Mouse (Mus musculus): Measurements from ENCODE around the gene Gpam.
A peak's percentile ranks its signal among the peaks of the same experiment; 100 is the strongest.

The Gpam gene

DNA sequence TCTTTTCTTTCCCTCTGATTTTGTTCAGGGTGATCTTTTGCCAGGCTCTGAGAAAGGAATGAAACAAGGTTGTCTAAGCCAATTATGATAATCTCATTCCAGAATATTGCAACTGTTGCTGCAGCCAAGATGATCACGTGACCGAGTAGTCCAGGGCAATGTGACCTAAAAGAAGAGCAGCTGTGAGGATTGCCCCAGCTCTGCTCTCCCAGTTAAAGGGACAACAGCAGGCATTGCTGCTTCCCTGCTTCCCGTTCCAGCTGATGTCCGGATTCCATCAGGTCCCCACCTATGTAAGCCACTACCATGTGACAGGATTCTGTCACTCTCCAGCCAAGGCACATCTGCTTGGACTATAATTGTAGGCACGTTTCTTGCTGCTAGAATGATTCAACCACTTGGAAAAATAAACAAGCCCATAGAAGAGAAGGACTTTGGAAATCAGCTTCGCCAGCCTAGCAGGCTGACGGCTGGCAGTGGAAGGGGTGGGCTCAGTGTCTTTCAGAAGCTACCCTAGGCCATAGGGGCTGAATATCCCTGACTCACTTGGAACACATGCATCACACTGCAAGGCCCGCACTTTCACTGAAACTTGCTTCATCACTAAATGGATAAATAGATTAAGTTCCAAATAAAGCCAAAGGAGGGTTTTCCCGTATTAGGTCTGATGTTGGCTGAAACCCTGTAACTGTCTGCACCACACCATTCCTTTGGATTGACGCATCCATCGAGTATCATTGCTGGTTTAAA, 23.8 kb downstream of the Gpam start:
- peak; percentile 48 for DNase-seq (ENCODE audit: low spot score)

- no peak for DNase-seq (ENCODE audit: low spot score)
Measured at GRCm38 (mm10) chr19:55101659-55102058, 25.4 kb downstream of the Gpam start.

DNA sequence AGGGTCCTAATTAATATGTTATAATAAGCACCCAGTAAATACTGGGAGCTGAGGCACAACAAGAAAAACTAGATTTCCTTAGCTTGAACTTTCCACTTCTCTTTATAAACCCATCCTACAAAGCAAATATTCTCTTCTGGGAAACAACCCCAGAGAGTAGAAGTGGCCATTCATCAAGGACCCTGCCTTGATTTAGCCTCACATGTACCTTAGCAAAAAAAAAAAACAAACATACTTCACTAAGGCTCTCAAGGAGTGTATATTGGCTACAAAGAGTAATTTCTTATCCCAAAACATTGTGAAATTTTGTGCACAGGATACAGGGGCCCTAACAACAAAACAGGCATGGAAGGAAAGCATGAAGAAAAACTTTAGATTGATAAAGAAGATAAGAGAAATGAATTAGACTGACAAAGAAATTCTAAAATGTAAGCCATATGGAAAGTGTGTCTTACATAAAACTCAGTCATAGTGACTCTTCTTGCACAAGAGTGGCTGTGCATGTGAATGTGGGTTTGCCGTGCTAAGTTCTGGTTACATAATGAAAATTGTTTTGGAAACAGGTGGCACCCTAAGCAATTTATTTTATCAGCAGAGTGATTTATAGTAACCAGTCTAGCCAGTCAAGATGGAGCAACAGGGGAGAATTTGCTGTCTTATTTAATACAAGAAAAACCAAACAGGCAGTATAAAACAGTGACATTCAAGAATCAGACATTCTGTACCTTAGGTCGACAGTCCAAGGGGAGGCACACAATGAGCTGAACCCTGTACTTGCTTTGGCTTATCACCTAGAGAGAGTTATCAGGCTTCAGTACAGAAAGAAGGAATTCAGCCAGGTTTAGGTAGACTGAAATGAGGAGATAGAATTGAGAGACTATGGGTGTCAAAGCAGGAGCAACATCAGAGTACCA, 26.6 kb downstream of the Gpam start:
- no peak for DNase-seq (ENCODE audit: low spot score)

GRCm38 (mm10) chr19:55099184-55100160, 27.6 kb downstream of the Gpam start:
- peak; percentile 70 for DNase-seq (ENCODE audit: low spot score)

- peak; percentile 36 for DNase-seq (ENCODE audit: low spot score)
Measured at GRCm38 (mm10) chr19:55098409-55099183, 28.4 kb downstream of the Gpam start.

- DNase-seq (ENCODE audit: low spot score): no peak
Measured at GRCm38 (mm10) chr19:55097396-55097967, 29.6 kb downstream of the Gpam start.

- DNase-seq (ENCODE audit: low spot score): no peak
Measured at GRCm38 (mm10) chr19:55096666-55097065, 30.4 kb downstream of the Gpam start.

- no peak for DNase-seq (ENCODE audit: low spot score)
Measured at GRCm38 (mm10) chr19:55095547-55095946, 31.5 kb downstream of the Gpam start.

GRCm38 (mm10) chr19:55091602-55092413, 35.2 kb downstream of the Gpam start:
- DNase-seq (ENCODE audit: low spot score): no peak

DNA sequence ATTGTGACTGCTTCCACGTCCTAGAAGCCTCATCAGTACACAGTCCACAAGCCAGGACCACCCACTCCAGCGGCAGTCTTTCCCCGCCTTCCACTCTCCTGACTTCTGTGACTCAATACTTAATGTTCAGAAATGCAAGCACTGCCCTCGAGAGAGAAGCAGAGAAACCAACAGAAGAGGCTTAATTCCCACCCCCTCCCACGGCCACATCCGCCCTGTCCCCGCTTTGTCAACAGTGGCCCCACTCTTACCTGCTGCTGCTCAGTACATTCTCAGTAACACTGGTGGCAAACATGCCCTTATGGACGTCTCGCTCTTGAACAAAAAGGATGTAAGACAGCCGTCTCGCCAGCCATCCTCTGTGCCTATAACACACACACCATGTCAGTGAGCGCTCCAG, 36.2 kb downstream of the Gpam start:
- DNase-seq (ENCODE audit: low spot score): no peak

DNA sequence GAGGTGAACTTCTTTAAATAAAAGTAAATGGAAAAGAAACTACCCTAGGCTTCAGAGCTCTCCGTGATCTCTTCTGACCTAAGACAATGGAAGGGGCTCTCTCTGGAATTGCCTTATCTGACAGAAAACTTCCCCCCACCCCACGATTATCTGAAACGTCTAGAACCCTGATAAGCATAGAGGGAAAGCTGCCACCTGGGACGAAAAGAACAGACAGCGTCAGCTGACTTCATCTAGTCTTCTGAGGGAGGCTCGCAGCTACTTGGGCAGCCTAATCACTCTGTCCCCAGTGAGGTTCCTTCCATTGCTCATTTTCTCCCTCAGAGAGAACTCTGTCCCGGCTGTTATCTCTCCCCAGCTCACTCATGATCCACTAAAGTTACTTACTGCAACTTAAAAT, 36.9 kb downstream of the Gpam start:
- DNase-seq (ENCODE audit: low spot score): no peak

DNA sequence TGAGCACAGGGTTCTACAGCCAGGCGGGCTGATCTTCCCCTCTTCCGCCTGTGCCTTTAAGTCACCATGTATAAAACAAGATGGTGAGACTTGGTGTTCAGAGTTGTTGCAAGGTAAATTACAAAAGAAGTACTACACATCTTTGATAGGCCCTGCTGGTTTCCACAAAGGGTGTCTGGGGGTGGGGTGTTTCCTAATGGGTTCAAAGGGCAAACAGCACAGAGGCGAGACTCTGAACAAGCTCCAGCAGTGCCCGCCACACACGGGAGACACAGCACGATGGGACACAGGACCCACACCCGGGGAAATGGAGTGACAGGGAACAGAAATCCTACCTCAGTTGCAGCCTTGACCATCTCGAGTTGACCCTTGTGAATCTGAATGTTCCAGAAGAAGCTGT, 39.3 kb downstream of the Gpam start:
- DNase-seq (ENCODE audit: low spot score): no peak

DNA sequence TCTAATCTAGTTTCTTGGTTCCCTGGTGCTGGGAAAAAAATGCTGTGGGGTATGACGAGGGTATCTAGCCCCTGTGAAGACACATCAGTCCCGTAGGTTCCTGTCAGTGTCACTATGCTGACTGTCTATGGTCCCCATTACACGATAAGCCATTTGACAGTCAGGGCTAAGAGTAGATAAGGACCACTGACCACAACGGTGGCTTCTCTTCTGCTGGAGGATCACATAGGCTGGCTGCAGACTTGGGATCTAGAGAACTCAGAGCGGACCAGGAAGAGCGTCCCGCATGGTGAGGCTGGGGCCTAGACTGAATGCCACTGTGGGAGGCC, 41.2 kb downstream of the Gpam start:
- DNase-seq (ENCODE audit: low spot score): no peak

DNA sequence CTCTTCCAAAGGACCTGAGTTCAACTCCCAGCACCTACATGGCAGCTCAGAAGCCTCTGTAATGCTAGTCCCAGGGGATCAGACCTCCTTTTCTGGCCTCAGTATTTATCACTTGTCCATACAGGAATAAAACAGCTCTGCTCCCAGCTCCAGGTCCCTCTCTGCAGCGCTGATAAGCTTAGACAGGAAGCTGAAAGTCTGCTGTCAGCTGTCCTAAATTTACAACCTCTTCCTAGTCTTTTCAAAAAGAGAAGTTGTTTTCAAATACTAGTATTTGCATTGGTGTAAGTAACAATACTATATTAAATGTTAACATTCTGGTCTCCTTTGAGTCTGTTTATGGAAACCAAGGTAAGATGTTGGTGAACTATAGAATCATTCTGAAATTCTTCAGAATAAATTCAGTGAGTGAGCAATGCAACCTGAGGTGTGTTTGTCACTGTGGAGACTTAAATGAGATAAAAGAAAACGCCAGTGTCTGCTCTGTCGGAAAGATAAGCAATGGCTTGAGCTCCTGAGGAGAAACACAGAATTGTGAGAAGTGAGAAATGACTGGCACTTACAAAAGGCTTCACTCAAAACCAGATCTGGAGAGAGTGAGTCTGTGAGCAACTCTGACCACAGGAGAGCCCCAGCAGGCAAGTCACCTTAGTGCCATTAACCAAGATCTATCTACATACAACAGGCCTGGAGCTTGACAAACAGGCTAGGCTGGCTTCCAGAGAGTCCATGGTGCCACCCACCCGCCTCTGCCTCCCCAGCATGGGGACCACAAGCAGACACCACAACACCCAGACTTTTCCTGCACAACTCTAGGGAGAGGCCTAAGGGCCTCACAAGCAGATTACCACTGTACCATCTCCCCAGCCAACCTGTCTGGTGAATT, 41.8 kb downstream of the Gpam start:
- peak; percentile 43 for DNase-seq (ENCODE audit: low spot score)

DNA sequence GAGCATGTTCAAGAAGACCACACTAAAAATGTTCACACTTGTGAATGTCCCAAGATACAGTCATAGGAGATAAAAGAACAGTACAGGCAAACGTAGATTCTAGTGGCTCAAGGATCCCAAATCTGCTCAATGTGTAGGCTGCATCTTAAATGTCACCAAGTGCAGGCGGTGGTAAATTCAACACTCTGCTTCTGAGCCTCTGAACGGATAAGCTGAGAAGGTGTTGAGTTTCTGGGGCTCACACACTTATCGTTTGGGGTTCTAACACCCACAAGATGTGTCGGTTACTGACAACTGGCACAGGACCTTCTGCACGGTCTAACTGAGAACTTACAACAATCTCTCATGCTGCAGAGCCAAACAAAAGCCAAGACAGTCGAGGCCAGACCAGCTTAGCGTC, 50.2 kb downstream of the Gpam start:
- no peak for DNase-seq (ENCODE audit: low spot score)

- DNase-seq (ENCODE audit: low spot score): no peak
Measured at GRCm38 (mm10) chr19:55073004-55073403, 54.0 kb downstream of the Gpam start.

DNA sequence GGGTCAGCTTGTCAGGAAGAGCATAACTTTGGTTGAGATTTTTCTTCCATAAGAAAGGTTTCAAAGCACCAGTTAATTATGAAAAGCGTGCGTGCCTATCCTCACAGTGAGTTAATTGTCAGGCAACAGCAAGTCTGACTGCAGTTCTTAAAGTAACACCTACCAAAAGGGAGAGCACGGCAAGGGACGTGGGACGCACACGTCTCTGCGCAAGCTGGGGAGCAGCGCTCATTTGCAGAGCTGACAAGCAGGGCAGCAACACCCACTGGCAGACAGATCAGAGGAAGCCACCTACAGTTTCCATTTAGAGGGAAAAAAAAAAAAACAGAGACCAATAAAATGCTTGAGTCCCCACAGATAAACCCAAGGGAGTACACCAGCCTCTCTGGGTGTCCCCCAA, 58.0 kb downstream of the Gpam start:
- no peak for DNase-seq (ENCODE audit: low spot score)

- no peak for DNase-seq (ENCODE audit: low spot score)
Measured at GRCm38 (mm10) chr19:55063272-55063671, 63.8 kb downstream of the Gpam start.

DNA sequence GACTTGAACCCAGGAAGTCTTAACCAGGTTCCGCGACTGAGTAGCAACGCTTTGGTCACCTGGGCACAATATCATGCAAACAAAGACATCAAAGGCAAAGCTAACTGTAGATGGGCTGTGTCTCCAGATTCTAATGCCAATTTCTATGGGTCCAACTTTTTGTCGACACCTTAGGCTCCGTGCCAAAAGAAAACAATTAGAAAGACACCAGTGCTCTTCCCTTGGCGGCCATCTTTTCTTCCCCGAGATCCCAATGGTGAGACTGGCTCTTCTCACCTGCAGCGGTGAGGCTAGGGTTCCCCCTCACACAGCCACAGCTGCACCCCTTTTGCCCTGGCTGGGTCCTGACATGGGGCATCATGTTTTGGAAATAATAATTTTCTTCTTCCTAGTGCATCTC, 64.5 kb downstream of the Gpam start:
- DNase-seq (ENCODE audit: low spot score): no peak
